Mouse (Mus musculus) cerebellum, postnatal 10 days (tissue): Measurements from ENCODE around the gene Noc2l.

Source experiments
- DNase-seq, 2 experiments: peaks; one replicate each; pipeline ENCODE4 v3.0.0; 2021; ENCODE audit warnings: mixed read lengths in 2 of 2

Gene Noc2l

DNA sequence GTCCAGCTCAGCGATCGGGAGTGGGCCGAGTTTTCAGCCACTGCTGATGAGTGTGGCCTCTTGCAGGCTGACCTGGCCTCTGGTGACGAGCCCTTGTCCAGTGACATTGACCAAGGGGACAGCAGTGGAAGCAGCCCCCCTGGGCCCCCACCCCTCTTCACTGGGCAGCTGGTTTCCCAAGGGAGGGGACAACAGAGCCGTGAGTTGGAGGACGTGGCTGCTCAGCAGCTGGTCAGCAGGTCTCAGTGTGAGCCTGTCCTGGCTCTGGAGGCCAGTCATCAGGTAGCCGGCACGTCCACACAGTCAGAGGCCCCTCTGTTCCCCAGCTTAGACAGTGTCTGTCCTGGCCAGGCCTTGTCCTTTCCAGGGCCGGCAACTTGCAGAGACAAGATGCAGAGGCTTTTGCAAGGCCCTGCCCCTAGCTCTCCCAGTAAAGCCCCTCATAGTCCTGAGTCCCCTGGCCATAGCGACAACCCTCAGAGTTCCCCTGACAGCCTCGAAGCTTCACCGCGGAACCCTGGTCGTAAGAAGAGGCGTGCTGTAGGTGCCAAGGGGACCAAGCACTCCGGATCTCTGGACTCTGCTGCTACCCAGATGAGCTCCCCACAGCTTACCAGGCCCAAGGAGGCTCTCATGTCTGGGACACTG, 18.7 kb upstream of the Noc2l start:
- DNase-seq = no peak

DNA sequence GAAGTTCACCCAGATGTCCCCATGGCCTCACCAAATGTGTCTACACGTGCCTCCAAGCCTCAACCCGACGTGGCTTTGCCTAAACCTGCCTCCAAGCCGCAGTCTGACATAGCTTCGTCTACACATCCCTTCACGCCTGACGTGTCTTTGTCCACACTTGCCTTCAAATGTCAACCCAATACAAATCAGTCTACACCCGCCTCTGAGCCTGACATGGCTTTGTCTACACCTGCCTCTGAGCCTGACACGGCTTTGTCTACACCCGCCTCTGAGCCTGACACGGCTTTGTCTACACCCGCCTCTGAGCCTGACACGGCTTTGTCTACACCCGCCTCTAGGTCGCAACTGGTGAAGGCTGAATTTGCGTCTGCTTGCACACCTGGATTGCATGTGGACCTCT, 18.0 kb upstream of the Noc2l start:
- no peak for DNase-seq

DNA sequence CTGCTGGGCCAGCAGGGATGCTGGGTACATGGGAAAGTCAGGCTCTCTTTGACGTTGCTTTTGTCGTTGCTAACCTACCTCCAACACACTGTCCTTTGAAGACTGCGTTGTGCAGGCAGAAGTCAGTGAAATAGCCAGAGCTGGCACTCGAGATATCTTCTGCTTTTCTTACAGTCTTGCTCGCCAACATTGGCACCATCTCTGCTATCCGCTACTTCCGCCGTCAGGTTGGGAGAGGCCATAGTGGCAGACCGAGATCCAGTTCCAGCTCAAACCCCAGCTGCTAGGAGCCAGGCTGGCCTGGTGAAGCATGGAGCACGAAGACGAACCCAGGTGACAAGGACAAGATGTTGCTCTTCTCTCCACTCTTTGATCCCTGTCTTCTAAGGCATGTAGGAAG, 15.9 kb upstream of the Noc2l start:
- DNase-seq = no peak

DNA sequence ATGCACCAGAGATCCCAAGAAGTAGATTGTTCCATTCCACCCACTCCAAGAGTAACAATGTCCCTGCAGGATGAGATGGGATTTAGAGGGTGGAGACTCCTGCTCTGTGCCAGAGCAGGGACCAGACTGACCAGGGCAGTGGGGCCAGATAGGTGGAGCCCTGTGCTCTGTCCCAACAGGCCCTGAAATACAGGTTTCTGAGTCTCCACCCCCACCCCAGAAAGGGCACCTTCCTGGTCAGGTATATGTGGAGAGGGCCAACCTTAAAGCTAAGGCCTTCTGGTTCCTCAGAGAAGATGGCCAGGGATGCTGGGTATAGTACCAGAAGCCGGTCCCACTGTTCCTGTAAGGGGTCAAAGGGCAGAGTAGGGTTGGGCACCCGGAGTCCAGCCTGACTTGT, 11.5 kb upstream of the Noc2l start:
- DNase-seq = no peak

DNA sequence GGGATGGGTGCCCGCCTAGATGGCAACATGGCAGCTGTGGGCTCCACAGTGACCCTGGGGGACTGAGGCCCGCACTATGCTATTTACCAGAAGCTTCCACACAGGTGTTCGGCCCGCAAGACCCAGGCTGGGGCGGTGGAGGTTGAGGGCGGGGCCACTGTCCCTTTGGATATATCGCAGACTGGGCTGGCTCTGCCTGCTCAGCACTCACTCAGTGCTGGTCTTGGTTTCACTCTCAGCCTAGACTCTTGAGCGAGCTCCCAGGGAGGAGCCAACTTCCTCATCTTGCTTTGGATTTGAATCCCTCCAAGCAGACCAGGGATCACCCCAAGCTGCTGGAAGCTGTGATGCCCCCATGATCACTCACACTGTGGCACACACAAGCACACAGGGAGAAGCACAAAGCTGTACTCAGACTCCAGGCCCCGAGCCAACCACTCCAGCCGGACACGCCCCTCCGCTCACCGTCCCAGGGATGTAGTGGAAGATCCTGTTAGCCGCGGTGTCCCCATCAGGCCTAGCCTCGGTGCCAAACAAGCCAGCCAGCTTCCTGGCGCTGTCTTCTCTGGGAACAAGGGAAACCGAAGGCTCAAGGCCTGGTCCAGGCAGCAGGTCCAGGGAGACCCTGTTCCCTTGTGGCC, 7.9 kb upstream of the Noc2l start:
- DNase-seq = peak; percentile 49 to 64

DNA sequence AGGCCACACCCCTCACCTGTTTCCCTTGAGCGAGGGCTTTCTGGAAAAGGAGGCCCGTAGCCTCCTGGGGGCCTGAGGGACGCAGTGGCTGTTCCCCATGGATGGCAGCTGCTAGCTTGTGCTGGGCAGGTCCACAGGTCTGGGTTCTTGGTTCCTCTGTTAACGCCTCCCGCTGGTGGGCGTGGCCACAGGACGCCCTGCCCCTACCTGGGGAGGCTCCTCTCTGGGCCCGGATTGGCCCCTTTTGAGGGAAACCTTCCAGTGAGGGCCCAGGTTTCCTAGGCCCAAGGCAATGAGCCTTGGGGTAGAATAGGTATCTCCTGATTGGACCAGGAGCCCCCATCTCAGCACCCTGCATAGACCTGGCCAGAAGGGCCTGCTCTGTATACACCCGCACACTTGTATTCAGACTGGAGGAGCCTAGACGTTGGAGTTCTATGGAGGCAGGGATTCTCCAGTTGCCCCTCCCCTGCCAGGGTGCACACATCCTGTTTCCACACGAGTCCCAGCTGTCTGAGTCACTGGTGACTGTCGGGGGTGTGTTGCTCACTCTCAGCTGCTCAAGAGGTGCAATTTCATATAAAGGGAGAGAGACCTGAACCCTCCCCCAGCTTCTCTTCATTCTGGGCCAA, 7.3 kb upstream of the Noc2l start:
- peak in 1 of 2 experiments; percentile 34 for DNase-seq

DNA sequence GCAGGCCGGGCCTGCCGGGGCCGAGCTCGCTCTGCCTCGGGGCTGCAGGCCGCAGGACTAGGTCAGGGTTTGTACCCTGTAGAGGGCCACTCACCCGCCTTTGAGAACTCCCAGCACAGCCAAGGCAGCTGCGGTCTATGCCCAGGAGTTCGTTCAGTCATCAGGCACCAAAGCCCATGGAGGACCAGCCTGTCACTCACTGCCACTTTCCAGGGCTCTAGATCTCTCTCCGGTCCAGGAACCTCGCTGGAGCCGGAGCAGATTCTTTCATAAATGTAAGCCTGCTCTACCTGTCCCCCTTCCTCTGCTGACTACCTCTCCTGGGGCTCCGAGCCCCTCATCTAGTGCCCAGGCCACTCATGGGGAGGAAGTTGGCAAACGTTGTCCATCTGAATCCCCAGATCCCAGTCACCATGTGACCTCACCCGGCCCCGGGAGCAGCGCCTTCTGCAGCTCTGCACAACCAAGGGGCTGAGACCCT, 1.7 kb upstream of the Noc2l start:
- DNase-seq = peak; percentile 59 to 67

DNA sequence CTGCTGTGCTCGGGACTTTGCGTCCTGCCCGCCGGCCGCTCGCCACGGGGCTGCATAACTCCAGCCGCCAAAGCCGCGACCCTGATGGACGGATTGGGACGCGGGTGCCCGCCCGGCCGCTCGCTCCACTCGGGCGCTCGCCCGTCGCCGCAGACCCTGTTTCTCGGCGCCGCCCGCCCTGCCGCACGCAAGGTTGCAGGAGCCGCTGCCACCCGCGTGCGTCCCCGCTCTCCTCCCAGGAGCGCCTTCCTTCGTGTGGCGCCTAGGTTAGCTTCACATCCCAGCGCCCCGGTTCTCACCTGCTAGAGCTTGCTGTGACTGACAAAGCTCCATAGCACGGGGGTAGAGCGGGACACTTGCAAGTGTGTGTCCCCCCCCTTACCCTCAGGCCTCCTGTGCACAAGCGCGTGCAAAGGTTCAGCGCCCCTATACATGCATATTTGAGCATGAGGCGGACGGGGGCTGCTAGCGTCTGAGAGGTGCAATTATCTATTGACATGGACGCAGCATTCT, 1.1 kb upstream of the Noc2l start, which contains the start of gene Plekhn1:
Gene Plekhn1, minus strand, starts transcription at position 157 of the 513 bp plus-strand sequence.
- peak; percentile 91 to 92 for DNase-seq

DNA sequence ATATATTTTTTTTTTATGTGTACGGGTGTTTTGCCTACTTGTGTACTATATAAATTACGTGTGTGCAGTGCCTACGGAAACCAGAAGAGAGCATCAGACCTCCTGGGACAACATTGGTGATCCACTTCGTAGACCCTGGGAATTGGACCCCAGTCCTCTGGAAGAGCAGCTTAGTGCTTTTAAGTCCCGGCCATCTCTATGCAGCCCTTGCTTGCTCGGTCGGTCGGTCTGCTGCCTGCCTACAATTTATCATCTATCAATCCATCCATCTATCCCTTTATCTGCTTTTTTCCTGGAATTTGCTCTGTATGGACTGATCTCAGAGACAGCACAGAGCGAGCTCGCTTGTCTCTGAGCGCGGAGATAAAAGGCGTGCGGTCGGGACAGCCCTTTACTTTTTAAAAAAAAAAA, 445 bp upstream of the Noc2l start:
- DNase-seq = peak; percentile 54 to 62

DNA sequence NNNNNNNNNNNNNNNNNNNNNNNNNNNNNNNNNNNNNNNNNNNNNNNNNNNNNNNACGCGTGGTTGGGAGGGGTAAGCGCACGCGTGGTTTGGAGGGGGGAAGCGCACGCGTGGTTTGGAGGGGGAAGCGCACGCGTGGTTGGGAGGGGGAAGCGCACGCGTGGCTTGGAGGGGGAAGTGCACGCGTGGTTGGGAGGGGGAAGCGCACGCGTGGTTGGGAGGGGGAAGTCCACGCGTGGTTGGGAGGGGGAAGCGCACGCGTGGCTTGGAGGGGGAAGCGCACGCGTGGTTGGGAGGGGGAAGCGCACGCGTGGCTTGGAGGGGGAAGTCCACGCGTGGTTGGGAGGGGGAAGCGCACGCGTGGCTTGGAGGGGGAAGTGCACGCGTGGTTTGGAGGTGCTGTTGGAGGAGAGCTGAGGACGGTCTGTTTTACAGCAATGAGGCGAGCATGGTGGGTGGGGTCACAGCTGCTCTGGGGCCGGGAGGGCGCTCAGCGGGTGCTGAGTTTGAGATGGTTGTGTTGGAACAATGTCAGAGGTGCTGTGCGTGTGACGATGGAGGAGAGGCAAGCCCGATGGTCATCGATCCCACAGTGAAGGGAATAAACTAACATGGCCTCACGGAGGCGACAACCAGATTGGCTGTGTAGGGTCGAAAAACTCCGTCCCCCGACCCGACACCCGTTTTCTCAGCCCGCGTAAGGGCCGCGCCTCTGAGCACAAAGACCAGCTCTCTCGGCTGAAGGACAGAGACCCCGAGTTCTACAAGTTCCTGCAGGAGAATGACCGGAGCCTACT, 1.0 kb downstream of the Noc2l start:
- DNase-seq = peak; percentile 61 to 62

DNA sequence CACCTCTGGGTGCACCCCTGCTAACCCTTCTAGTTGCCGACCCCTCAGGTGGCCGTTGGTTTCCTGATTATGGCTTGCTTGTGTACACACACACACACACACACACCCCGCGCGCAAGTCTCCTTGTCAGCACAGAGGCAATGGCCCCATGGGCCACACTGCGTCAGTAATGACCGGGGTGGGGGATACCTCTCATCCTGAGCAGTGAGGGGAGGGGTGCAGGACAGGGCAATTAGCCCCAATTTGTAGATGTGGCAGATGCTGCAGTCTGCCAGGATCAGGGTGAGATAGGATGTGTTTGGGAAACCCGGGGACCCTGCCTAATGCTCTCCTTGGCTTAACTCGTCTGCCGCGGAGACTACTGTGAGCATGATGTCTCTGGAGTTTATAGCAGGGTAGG, 13.8 kb downstream of the Noc2l start:
- no peak for DNase-seq

DNA sequence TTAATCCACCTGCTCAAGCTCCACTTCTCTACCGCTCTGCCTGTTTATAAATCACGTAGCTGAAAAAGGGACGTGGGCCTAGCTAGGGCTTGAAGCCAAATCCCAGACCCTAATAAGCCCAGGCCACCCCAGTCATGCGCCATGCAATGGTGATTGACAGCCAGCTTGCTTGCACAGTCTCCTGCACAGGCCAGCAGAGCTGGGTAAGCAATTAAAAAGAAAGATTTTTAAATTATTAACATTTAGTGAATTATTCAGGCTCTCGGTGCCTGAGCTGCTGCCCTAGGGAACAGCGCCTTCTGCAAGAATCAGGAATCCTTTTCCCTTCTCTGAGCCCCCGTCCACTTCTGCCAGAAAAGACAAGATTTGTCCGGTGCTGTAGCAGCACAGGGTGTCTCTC, 15.3 kb downstream of the Noc2l start:
- DNase-seq = no peak

DNA sequence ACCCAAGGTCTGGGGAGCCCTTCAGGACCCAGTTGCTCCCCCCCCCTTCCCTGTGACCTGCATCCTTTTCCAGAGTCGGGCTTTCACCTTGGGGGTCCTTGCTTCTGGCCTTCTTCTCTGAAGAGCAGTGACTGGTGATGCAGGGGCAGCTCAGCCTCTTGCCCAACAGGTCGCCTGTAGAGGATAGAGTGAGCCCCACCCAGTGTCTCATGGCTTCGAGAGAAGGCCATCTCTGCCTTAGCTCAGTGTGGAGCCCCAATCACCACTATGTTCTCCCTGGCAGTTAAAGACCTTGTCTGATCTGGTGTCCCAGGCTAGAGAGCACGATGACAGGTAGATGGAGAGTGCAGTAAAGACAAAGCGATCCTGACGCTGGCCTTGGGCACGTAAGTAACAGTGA, 16.3 kb downstream of the Noc2l start:
- DNase-seq = no peak

DNA sequence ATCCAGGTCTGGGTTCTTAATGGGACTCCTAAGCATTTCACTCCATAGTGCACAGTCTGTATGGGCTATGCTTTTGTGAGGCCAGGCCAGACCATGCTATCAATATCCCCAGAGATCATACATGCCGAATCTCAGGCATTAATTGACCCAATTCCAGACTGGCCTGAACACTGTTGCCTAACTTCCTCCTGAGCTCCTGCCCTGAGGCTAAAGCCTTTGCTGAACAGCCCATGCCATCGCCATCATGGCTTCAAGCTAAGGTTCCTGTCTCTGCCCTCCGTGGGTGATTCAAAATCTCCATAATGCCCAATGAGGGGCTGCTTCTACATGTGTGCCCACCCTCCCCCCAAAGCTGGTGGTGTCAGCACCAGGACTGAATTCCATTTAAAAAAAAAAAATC, 16.8 kb downstream of the Noc2l start:
- no peak for DNase-seq

DNA sequence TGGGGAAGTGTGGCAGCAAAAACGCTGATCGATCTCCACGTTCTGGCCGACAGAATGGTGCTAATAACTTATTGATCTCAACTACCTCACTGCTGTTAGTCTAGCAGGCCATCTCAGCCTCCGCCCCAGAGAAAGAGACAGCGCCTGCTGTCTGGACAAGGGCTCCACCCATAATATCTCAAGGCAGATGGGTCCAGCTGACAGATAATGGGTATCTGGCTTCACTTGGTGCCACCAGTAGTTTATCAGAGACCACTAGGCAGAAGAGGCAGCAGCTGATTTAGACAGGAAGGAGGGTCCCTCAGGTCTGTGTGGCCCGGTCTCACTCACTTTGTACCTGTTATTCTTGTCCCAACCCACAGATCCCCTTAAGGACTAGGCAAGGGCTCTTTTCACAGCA, 17.2 kb downstream of the Noc2l start:
- DNase-seq = no peak

DNA sequence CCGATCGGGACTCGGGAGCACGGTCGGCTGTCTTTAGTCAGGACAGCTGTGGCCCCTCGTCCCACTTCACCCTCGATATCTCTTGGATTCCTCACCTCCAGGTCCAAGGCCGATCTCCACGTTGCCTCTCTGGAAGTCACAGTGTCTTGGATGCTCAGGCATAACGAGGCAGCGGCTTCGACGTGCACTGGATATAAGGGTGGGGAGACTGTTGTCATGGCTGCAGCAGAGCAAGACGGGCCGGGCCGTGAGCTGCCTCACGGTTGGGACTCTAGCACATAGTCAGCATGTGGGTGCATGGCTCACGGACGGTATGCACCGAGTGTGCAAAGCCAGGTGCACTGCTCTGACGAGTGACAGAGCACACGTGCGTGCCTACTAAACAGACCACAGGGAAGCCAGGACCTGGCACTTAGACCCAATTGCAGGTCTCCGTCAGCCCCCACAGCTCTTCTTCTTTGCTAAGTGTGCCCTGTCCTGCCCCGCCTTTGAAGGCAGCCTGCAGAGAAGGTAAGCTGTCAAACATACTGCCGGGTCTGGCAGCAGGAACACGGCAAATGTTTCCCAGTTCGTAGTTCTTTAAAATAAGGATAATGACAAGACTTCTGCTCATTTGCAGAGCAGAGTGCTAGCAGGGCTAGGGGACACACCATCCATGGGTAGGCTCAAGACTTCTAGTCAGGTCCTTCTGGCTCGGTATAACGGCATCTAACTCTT, 18.7 kb downstream of the Noc2l start:
- peak; percentile 31 to 34 for DNase-seq

DNA sequence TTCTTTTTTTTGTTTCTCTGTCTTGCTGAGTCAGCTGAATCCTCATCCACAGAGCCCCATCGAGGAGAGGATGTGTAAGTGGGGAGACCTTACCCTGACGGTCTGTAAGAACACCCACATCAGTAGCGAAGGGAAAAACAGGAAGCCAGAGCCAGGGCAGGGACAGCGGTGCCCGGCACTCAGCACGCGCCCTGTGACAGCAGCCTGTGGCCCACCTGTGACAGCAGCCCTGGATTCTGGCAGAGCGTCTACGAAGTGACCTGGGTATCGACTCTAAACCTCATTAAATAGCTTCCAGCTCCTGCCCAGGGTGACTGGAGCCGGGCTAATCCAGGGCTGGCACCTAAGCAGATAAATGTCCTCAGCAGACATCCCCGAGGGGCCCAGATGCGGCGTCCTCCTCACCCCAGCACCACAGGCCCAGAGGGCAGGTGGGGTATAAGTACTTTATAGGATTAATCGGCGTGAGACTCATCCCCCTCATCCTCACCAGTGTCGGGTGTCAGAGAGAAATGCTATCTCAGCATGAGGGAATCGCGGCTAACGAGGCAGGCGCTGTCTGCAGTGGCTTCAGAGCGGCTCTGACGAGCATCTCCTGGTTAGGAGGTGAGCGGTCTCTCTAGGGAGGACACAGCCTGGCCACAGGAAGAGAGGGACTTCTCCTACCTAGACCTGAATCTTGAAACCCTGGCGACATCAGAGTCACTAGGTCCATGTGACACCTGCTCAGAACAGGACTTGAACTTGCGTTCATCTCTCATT, 19.4 kb downstream of the Noc2l start, which contains the start of gene Samd11:
Gene Samd11, minus strand, starts transcription at position 580 of the 762 bp plus-strand sequence.
- no peak for DNase-seq
